In genomic region chr3:86796716-86797115, GRCm38 (mm10) we compare ENCODE assay signal across 8 mouse cellular contexts.
DNase-seq lines count a peak whose midpoint lies in the region; ATAC-seq and TF ChIP-seq lines count a peak whose summit lies in the region.

No protein-coding gene starts in this region.

- H3K36me3 ChIP-seq in kidney, adult 2 months (ENCODE audit: control insufficient read depth, insufficient read depth, low read length), result no peaks in the 10 kb centered on the region
- H3K36me3 ChIP-seq in kidney, embryonic 15.5 days, result no peaks in the 10 kb centered on the region
- H3K36me3 ChIP-seq in liver, embryonic 11.5 days (ENCODE audit: control insufficient read depth, insufficient read depth, low read length), result no peaks in the 10 kb centered on the region
- peaks cover 71% of the 10 kb centered on the region for H3K36me3 ChIP-seq in forebrain, embryonic 13.5 days (ENCODE audit: poor library complexity, severe bottlenecking)

- no peak overlapping the region for H3K4me2 ChIP-seq in kidney, embryonic 15.5 days
- H3K4me2 ChIP-seq in liver, embryonic 11.5 days, result peak overlapping the region; percentile 30; the same call in 1 of the 2 replicates
- no peak overlapping the region for H3K4me2 ChIP-seq in forebrain, embryonic 13.5 days

- no peaks in the 10 kb centered on the region for H3K27me3 ChIP-seq in kidney, adult 2 months (replicated peaks; ENCODE audit: control insufficient read depth, insufficient read depth, low read length)
- no peaks in the 10 kb centered on the region for H3K27me3 ChIP-seq in kidney, embryonic 15.5 days
- H3K27me3 ChIP-seq in liver, embryonic 11.5 days (replicated peaks; ENCODE audit: control insufficient read depth, insufficient read depth, low read length), result no peaks in the 10 kb centered on the region
- no peaks in the 10 kb centered on the region for H3K27me3 ChIP-seq in forebrain, embryonic 13.5 days

- H3K4me3 ChIP-seq in kidney, adult 2 months (ENCODE audit: insufficient read depth, low read depth, low read length), result no peak overlapping the region
- H3K4me3 ChIP-seq in kidney, embryonic 15.5 days (replicated peaks), result no peak overlapping the region
- H3K4me3 ChIP-seq in bone marrow, adult 2 months (replicated peaks; ENCODE audit: control insufficient read depth, low read depth, low read length), result peak overlapping the region; percentile 8
- H3K4me3 ChIP-seq in liver, embryonic 11.5 days (ENCODE audit: low read depth, low read length), result no peak overlapping the region
- H3K4me3 ChIP-seq in forebrain, embryonic 13.5 days, result no peak overlapping the region

- no peaks in the 10 kb centered on the region for H3K4me1 ChIP-seq in kidney, adult 2 months (ENCODE audit: control insufficient read depth, insufficient read depth, low read length)
- peaks cover 5% of the 10 kb centered on the region; the same call in 1 of the 2 replicates for H3K4me1 ChIP-seq in kidney, embryonic 15.5 days
- no peaks in the 10 kb centered on the region; the same call in 1 of the 2 replicates for H3K4me1 ChIP-seq in bone marrow, adult 2 months (ENCODE audit: control insufficient read depth, insufficient read depth, low read length)
- H3K4me1 ChIP-seq in liver, embryonic 11.5 days (replicated peaks; ENCODE audit: control insufficient read depth, insufficient read depth, low read length), result peaks cover 27% of the 10 kb centered on the region
- H3K4me1 ChIP-seq in forebrain, embryonic 13.5 days, result peaks cover 8% of the 10 kb centered on the region

- H3K27ac ChIP-seq in kidney, adult 2 months (ENCODE audit: insufficient read depth, low read depth, low read length), result no peak overlapping the region
- H3K27ac ChIP-seq in kidney, embryonic 15.5 days, result no peak overlapping the region
- no peak overlapping the region for H3K27ac ChIP-seq in bone marrow, adult 2 months (ENCODE audit: control insufficient read depth, insufficient read depth, low read depth, low read length, poor library complexity)
- no peak overlapping the region for H3K27ac ChIP-seq in liver, embryonic 11.5 days (ENCODE audit: low read depth, low read length)
- no peak overlapping the region for H3K27ac ChIP-seq in forebrain, embryonic 13.5 days

- TF ChIP-seq POLR2A in kidney, adult 2 months (IDR thresholded peaks at IDR 0.05; ENCODE audit: low read depth, low read length), result no peak
- no peak for TF ChIP-seq POLR2A in bone marrow, adult 2 months (IDR thresholded peaks at IDR 0.05; ENCODE audit: borderline replicate concordance, control insufficient read depth, low read depth, low read length)

- H3K9me3 ChIP-seq in kidney, embryonic 15.5 days (replicated peaks), result no peaks in the 10 kb centered on the region
- H3K9me3 ChIP-seq in liver, embryonic 11.5 days (ENCODE audit: control insufficient read depth, low read length), result no peaks in the 10 kb centered on the region
- H3K9me3 ChIP-seq in forebrain, embryonic 13.5 days (replicated peaks), result no peaks in the 10 kb centered on the region

- WGBS in kidney, adult 2 months, result 45% methylated on average over 6 of the region's 6 CpGs
- WGBS in kidney, embryonic 15.5 days, result 33% methylated on average over 6 of the region's 6 CpGs
- WGBS in bone marrow, adult 2 months, result 39% methylated on average over 6 of the region's 6 CpGs
- 38% methylated on average over 6 of the region's 6 CpGs for WGBS in liver, embryonic 11.5 days
- WGBS in forebrain, embryonic 13.5 days, result 48% methylated on average over 6 of the region's 6 CpGs

- peak; percentile 27 for DNase-seq in kidney, adult 2 months
- DNase-seq in B cell, adult 2 months, result peak; percentile 14 to 17
- DNase-seq in liver, embryonic 11.5 days (ENCODE audit: low spot score), result no peak
- DNase-seq in gastrocnemius, postnatal 25 days, result no peak
- DNase-seq in layer of hippocampus, adult 9-11 months, result no peak

- TF ChIP-seq CTCF in kidney, adult 2 months (conservative IDR thresholded peaks at IDR 0.05; ENCODE audit: insufficient read depth, insufficient read length, low read depth, low read length), result peak; percentile 73
- TF ChIP-seq CTCF in bone marrow, adult 2 months (IDR thresholded peaks at IDR 0.05; ENCODE audit: control insufficient read depth, insufficient read depth, low read length), result peak; percentile 72

- ATAC-seq in kidney, embryonic 15.5 days (replicated peaks; ENCODE audit: low FRiP score), result no peak
- no peak for ATAC-seq in liver, embryonic 11.5 days (replicated peaks; ENCODE audit: low FRiP score)
- ATAC-seq in forebrain, embryonic 13.5 days, result no peak

- no peak overlapping the region for H3K9ac ChIP-seq in kidney, embryonic 15.5 days
- H3K9ac ChIP-seq in liver, embryonic 11.5 days (ENCODE audit: low read depth, low read length), result no peak overlapping the region
- H3K9ac ChIP-seq in forebrain, embryonic 13.5 days, result no peak overlapping the region

Comparison
In these comparisons a context has a peak if more than half of its experiments do, and no peak if none do; other contexts are left out.
1. DNase-seq: peak in kidney, adult 2 months (single experiment) and B cell, adult 2 months (2 of 2); none in liver, embryonic 11.5 days (single experiment), gastrocnemius, postnatal 25 days (single experiment) and layer of hippocampus, adult 9-11 months (single experiment).